Mouse (Mus musculus) forebrain, embryonic 12.5 days (tissue): ENCODE measurements around the gene Ky. TPM values are rescaled to one million over a fixed set of nuclear protein-coding genes. Genes with fewer than 3 reads are reported as not detected.

ENCODE experiments used
- ATAC-seq: fragments of 200-750 bp; cut with Nextera tagmentation; 2 replicates; pipeline ENCODE4 v1.8.0; 2017; ENCODE audit warnings: moderate TSS enrichment; ENCODE audit not compliant: low FRiP score
- H3K27ac ChIP-seq: fragments of 300-500 bp; sonication (generic); 2 replicates; pipeline ENCODE4 v1.5.1; 2016; ENCODE audit warnings: mild to moderate bottlenecking
- H3K27me3 ChIP-seq: fragments of 300-500 bp; sonication (generic); 2 replicates; pipeline ENCODE4 v1.6.1; 2016; ENCODE audit warnings: mild to moderate bottlenecking
- H3K36me3 ChIP-seq: fragments of 300-500 bp; sonication (generic); replicated peaks from 2 replicates; pipeline ENCODE4 v1.6.1; 2016; ENCODE audit warnings: mild to moderate bottlenecking
- H3K4me1 ChIP-seq: fragments of 300-500 bp; sonication (generic); 2 replicates; pipeline ENCODE4 v1.6.1; 2016
- H3K4me2 ChIP-seq: fragments of 300-500 bp; sonication (generic); 2 replicates; pipeline ENCODE4 v1.6.1; 2016; ENCODE audit warnings: mild to moderate bottlenecking, moderate library complexity
- H3K4me3 ChIP-seq: fragments of 300-500 bp; sonication (generic); replicated peaks from 2 replicates; pipeline ENCODE4 v1.5.1; 2016; ENCODE audit warnings: mild to moderate bottlenecking
- H3K9ac ChIP-seq: fragments of 300-500 bp; sonication (generic); 2 replicates; pipeline ENCODE4 v1.6.1; 2016; ENCODE audit warnings: mild to moderate bottlenecking
- H3K9me3 ChIP-seq: fragments of 300-500 bp; sonication (generic); 2 replicates; pipeline ENCODE4 v1.6.1; 2016
- WGBS: fragments of 180-500 bp; shearing (Covaris S2); methylation state at CpG from one replicate; pipeline ENCODE4 v1.1.7; 2016; 5-methylcytosine and 5-hydroxymethylcytosine counted together
- polyA plus RNA-seq: library from polyadenylated mRNA; unstranded; fragments of >200 nt; fragmentation: Nextera tagmentation; extraction: Ambion mirVana; gene quantifications from 2 replicates; pipeline ENCODE4 v1.2.1, GENCODE M21; 2016

Ky gene
- polyA plus RNA-seq, 1 experiment from 2014 or later: 0.08 TPM

DNA sequence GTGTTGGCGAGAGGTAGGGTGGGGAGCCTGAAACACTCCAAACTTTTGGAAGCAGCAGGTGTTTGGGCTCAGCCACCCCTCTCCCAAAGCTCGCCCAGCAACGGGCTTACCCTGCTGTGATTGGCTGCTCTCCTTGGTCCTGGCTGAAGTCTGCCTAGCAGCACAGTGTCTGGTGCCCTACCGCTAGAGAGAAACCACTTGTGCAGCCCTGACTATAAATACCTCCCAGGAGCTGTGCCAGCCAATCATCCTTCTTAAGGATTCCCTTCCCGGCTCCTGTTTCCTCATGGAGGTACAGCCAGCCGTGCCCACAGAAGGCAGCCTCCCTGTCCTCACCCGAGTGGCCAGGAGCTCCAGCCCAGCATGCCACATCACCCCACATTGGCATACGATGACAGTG is 5.9 kb downstream of the Ky start:
- no peak for ATAC-seq

DNA sequence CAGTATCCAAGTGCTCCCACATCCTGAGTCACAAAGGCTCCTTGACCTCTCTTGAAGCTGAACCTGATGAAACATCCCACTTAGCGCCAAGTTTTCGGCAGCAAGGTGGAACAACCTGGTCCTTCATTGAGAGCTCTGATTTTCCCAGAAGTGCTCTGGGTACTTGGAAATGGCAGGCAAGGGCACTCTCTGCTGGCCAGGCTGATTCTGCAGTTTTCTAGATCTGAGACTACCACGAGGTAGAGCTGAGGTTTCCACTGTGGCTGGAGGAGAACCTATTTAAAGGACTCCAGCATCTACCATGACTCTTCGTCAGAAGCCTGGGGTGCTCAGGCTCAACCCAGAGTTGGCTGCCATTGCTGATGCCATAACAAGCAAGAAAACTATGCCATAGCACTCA is 8.0 kb downstream of the Ky start:
- Histone ChIP-seq H3K9me3 (no peaks in the 10 kb centered on the region), H3K36me3 (no peaks in the 10 kb centered on the region), H3K4me1 (no peaks in the 10 kb centered on the region), H3K9ac (no peak overlapping the region), H3K27me3 (peaks cover 10% of the 10 kb centered on the region), H3K4me3 (no peak overlapping the region), H3K4me2 (no peak overlapping the region), H3K27ac (no peak overlapping the region)
- 87% methylated on average over 4 of the region's 4 CpGs for WGBS
- no peak for ATAC-seq

More for the DNA sequence above, 5.9 kb downstream of the Ky start:
- Histone ChIP-seq H3K27ac (no peak overlapping the region), H3K9me3 (no peaks in the 10 kb centered on the region), H3K27me3 (peaks cover 32% of the 10 kb centered on the region), H3K4me2 (no peak overlapping the region), H3K36me3 (no peaks in the 10 kb centered on the region), H3K4me3 (no peak overlapping the region), H3K4me1 (0 out of 2 replicates have a peak, but pooled peaks cover 1% of the 10 kb centered on the region), H3K9ac (no peak overlapping the region)
- WGBS: 47% methylated on average over 8 of the region's 8 CpGs

DNA sequence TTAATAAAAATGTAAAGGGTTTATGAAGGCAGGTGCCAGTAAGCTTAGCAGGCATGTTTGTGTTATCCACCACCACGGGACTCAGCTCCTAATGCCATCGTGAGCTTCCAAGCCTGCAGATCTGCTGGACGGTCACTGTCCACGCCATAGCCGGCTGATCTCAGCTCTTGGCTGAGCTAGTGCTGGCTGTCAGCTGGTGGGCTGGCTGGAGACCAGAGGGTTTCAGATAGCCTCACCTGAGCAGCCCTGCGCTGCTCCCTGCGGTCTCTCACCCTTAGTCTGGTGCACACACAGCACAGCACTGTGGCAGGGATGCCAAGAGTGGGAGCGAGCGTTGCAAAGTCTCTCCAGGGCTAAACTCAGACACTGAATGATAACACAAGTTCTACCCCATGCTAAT is 12.9 kb downstream of the Ky start:
- H3K36me3 ChIP-seq: no peaks in the 10 kb centered on the region
- no peaks in the 10 kb centered on the region for H3K9me3 ChIP-seq
- H3K4me1 ChIP-seq: no peaks in the 10 kb centered on the region
- H3K4me2 ChIP-seq: no peak overlapping the region
- 89% methylated on average over 9 of the region's 9 CpGs for WGBS
- H3K9ac ChIP-seq: no peak overlapping the region
- no peak for ATAC-seq
- H3K4me3 ChIP-seq: no peak overlapping the region
- no peak overlapping the region for H3K27ac ChIP-seq
- 0 out of 2 replicates have a peak, but pooled peaks cover 7% of the 10 kb centered on the region for H3K27me3 ChIP-seq

DNA sequence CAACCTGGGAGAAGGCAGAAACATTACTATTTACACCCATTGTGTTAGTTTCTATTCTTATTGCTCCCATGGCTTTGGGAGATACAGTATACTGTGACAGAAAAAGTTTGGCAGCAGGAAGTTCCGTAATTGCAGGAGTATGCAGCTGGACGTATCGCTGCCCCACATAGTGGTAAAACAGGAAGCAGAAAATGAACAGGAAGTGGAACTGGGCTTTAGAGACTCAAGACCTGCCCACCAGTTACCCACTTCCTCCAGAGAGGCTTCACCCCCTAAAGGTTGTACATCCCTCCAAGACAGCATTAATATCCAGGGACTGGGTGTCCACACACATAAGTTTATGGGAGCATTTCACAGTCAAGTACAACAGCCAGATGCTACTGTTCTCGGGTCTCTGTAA is 15.8 kb downstream of the Ky start:
- Histone ChIP-seq H3K27ac (no peak overlapping the region), H3K9ac (no peak overlapping the region), H3K9me3 (no peaks in the 10 kb centered on the region), H3K36me3 (no peaks in the 10 kb centered on the region), H3K27me3 (no peaks in the 10 kb centered on the region), H3K4me2 (no peak overlapping the region), H3K4me1 (no peaks in the 10 kb centered on the region), H3K4me3 (no peak overlapping the region)
- ATAC-seq: no peak
- WGBS: 83% methylated on average over 4 of the region's 4 CpGs

DNA sequence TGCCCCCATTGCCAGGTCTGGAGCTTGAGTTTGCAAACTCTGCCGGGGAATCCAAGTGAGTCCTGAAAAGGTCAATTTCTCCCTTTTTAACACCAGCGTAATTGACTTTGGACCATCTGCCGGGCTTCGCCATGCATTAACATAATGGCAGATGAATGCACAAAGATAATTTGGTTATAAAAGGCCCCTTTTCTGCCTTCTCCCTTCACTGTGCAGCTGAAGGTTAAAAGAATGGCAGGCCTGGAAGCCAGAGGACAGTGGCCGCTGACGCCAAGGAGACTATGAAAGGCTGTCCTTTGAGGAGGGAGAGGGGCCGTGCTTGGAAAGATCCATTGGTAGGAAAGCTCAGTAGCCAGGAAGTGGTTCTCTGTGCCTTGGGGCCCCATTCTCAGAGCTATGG is 22.6 kb downstream of the Ky start:
- Histone ChIP-seq H3K4me3 (no peak overlapping the region), H3K4me2 (no peak overlapping the region), H3K4me1 (peaks cover 28% of the 10 kb centered on the region), H3K9ac (no peak overlapping the region), H3K27ac (peak overlapping the region; percentile 53; the same call in 1 of the 2 replicates), H3K27me3 (peaks cover 18% of the 10 kb centered on the region; the same call in 1 of the 2 replicates), H3K36me3 (no peaks in the 10 kb centered on the region), H3K9me3 (no peaks in the 10 kb centered on the region)
- WGBS: 39% methylated on average over 7 of the region's 7 CpGs
- no peak for ATAC-seq

DNA sequence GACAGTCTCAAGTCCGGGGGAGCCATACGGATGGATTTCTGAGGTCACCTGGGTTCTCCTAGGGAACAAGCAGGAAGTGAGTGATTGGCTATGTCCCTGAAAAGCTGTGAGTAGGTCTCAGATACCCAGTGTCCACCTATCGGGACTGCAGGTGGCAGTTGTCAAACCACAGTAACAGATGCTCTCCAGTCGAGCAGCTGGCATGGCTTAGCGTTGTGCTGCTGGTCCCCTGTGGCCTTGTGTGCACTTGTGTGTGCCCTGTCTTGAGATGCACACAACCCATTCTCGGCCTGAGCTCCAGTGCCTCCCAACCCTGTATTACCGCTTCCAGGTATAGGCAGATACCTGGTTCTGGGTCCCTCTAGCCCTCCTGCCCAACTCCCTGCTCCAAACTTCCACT is 23.0 kb downstream of the Ky start:
- 86% methylated on average over 7 of the region's 7 CpGs for WGBS
- H3K4me1 ChIP-seq: peaks cover 28% of the 10 kb centered on the region
- H3K36me3 ChIP-seq: no peaks in the 10 kb centered on the region
- no peak for ATAC-seq
- H3K27ac ChIP-seq: peak overlapping the region; percentile 53; the same call in 1 of the 2 replicates
- H3K4me2 ChIP-seq: no peak overlapping the region
- H3K27me3 ChIP-seq: peaks cover 22% of the 10 kb centered on the region; the same call in 1 of the 2 replicates
- no peak overlapping the region for H3K4me3 ChIP-seq
- no peaks in the 10 kb centered on the region for H3K9me3 ChIP-seq
- H3K9ac ChIP-seq: no peak overlapping the region

DNA sequence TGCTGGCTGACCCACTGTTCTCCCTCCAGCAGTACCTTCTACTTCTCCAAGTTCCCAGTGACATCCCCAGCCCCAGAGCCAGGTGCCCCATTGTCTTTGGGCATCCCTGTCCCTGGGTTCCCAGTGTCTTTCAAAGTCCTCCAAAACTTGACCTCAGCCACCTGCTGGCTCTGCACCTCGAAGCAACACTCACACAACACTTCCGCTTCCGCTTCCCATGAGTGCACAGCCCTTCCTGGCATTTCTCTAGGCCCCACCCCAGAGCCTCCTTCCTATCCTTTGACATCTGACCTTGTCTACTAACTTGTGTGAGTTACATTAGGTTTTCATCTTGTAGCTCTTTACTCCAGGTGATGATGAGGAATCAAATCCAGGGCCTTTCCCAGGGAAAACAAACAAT is 23.5 kb downstream of the Ky start:
- Histone ChIP-seq H3K9me3 (no peaks in the 10 kb centered on the region), H3K4me1 (peaks cover 28% of the 10 kb centered on the region), H3K27ac (no peak overlapping the region), H3K36me3 (no peaks in the 10 kb centered on the region), H3K9ac (no peak overlapping the region), H3K4me2 (no peak overlapping the region), H3K4me3 (no peak overlapping the region), H3K27me3 (peaks cover 24% of the 10 kb centered on the region; the same call in 1 of the 2 replicates)
- no peak for ATAC-seq
- WGBS: 81% methylated on average over 3 of the region's 3 CpGs

DNA sequence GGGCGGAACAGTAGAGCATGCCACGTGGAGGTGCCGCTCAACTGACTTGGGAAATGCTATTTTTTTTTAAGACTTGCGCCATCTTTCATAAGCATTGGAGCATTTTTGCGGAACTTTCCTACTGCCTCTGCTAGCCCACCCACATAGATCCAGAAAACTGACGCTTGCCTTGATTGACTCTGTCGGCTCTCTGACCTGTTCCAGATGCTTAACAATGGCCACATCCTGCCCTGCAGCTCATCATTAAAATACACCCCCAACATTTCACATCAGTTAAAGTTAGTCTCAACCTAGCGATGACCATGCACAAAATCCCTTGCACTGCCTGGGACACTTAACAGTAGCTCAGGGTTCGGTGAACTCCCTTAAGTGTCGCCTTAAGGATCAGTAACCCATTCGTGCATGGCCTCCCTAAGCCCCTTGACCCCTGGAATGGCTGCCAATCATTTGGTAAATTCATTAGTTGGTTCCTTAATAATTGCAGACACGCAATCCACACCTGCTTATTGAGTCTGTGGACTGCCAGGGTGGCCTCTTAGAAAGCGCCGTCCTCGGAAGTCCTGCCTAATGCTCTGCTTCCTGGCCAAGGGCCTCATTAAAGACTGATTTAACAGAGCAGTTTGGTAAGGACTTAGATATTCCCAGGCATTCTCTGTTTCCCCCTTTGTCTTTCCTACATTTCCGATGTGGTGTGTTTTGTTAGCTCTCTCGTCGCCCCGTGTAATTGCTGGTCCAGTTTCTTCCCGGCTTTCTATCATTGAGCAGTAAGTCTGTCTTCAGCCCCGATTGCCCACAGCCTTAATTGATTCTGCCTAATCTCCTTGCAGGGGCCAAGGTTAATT is 25.7 kb downstream of the Ky start:
- Histone ChIP-seq H3K4me2 (no peak overlapping the region), H3K9me3 (no peaks in the 10 kb centered on the region), H3K4me1 (peaks cover 28% of the 10 kb centered on the region), H3K27ac (no peak overlapping the region), H3K4me3 (no peak overlapping the region), H3K27me3 (peaks cover 27% of the 10 kb centered on the region; the same call in 1 of the 2 replicates), H3K9ac (no peak overlapping the region), H3K36me3 (no peaks in the 10 kb centered on the region)
- no peak for ATAC-seq
- WGBS: 40% methylated on average over 21 of the region's 21 CpGs

DNA sequence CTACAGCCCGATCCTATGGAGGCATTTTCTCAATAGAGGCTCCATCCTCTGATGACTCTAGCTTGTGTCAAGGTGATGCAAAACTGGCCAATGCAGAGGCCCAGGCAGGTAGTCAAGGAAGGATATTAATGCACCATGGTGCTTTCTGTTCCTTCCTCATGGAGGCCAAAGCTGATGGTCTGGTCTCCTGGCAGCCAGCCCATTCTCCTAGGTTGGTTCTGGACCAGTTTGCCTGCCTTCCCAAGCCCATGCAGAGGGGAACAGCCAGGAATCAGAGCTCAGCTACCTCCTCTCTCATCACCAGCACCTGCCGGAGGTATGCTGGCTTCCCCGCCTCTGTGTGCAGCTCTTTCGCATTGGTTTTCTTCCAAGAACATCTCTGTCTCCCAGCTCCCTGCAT is 31.4 kb downstream of the Ky start:
- Histone ChIP-seq H3K4me1 (peaks cover under 1% of the 10 kb centered on the region; the same call in 1 of the 2 replicates), H3K4me2 (no peak overlapping the region), H3K27ac (no peak overlapping the region), H3K27me3 (peaks cover 40% of the 10 kb centered on the region), H3K4me3 (no peak overlapping the region), H3K9ac (no peak overlapping the region), H3K9me3 (no peaks in the 10 kb centered on the region), H3K36me3 (no peaks in the 10 kb centered on the region)
- 89% methylated on average over 4 of the region's 4 CpGs for WGBS
- ATAC-seq: no peak

DNA sequence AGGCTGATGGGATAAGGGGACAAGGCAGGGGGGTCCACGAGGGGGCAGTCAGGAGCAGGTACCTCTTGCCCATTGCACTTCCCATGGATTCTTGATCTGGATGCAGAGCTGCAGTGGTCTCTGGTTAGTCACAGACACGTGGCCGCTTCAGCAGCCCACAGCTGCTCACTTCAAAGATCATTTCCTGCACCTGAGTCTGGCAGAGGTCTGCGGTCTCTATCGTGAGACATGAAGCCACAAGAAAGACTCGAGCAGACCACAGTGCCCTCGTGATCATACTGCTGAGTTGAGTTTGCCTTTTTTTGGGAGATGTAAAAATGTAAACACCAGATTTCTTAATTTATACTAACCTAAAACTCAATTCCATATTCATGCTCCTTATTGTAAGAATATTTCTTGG is 34.1 kb downstream of the Ky start:
- no peak overlapping the region for H3K4me3 ChIP-seq
- ATAC-seq: no peak
- no peaks in the 10 kb centered on the region for H3K9me3 ChIP-seq
- peaks cover 17% of the 10 kb centered on the region for H3K4me1 ChIP-seq
- H3K27me3 ChIP-seq: peaks cover 48% of the 10 kb centered on the region
- H3K27ac ChIP-seq: no peak overlapping the region
- no peak overlapping the region for H3K4me2 ChIP-seq
- WGBS: 77% methylated on average over 7 of the region's 7 CpGs
- no peaks in the 10 kb centered on the region for H3K36me3 ChIP-seq
- H3K9ac ChIP-seq: no peak overlapping the region

DNA sequence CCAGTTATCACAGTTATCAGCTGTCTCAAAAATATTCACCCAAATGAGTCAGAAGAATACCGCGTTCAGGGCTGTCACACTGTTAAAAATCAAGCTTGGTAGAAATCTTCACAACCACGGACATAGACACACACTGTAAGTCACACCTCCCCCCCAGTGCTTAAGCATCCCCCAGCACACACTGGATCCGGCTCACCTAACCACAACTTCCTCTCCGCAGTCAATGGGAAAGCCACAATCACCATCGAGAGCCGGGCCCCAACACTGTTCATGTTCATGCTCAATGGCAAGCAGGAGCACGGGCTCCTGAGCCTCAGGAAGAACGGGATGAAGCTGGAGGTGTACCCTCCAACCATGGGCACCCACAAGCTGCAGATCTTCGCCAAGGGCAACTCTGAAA is 36.1 kb downstream of the Ky start:
- H3K4me3 ChIP-seq: no peak overlapping the region
- H3K4me1 ChIP-seq: peaks cover 34% of the 10 kb centered on the region
- peaks cover 50% of the 10 kb centered on the region for H3K27me3 ChIP-seq
- H3K9me3 ChIP-seq: no peaks in the 10 kb centered on the region
- H3K36me3 ChIP-seq: no peaks in the 10 kb centered on the region
- no peak overlapping the region for H3K27ac ChIP-seq
- H3K9ac ChIP-seq: no peak overlapping the region
- no peak for ATAC-seq
- no peak overlapping the region for H3K4me2 ChIP-seq
- WGBS: 93% methylated on average over 10 of the region's 10 CpGs

DNA sequence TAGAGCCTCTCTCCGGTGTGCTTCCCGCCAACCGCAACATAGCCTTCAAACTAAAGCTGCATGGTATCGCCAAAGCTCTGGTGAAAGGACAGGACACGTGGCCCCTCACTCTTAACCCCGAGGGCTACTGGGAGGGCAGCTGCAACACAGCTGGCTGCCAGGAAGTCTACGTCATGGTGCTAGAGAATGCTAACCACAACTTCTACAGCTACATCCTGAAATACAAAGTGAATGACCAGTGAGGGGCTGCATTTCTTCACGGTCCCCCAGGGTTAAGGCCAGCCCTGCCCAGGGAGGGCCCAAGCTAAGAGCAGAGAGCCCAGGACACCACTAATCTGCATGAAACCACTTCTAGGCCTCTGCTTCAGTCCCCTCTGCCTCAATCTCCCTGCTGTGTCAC is 37.0 kb downstream of the Ky start:
- H3K27me3 ChIP-seq: peaks cover 58% of the 10 kb centered on the region
- WGBS: 77% methylated on average over 8 of the region's 8 CpGs

DNA sequence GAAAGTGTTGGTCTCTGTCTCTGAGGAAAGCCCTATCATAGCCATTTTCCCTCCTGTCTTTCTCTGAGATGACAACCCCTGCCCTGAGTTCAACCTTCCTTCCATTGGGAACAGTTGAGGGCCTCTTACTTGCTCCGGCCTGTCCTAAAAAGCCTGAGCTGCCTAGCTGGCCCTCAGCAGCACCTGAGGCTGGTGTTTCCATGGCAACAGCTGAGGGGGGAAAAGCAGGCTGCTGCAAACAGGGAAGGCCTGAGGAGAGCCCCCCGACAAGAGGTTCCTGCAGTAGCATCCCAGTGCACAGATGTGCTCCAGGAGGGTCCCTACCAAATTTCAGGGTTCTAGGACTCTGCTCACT is 38.2 kb downstream of the Ky start:
- no peak; the same call in 1 of the 2 replicates for ATAC-seq
- 14% methylated on average over 2 of the region's 2 CpGs for WGBS
- Histone ChIP-seq H3K4me3 (no peak overlapping the region), H3K9me3 (no peaks in the 10 kb centered on the region), H3K27me3 (peaks cover 66% of the 10 kb centered on the region), H3K4me2 (peak overlapping the region; percentile 75), H3K36me3 (no peaks in the 10 kb centered on the region), H3K4me1 (peaks cover 42% of the 10 kb centered on the region), H3K9ac (no peak overlapping the region), H3K27ac (peak overlapping the region; percentile 85)

More for the DNA sequence above, 37.0 kb downstream of the Ky start:
- H3K36me3 ChIP-seq: no peaks in the 10 kb centered on the region
- H3K4me1 ChIP-seq: peaks cover 42% of the 10 kb centered on the region
- no peak overlapping the region for H3K4me2 ChIP-seq
- H3K4me3 ChIP-seq: no peak overlapping the region
- no peak overlapping the region for H3K27ac ChIP-seq
- no peak for ATAC-seq
- H3K9me3 ChIP-seq: no peaks in the 10 kb centered on the region
- no peak overlapping the region for H3K9ac ChIP-seq
